12 mouse cellular contexts compared by ENCODE assay signal in genomic region chr2:51082714-51083351, GRCm38 (mm10).
A peak's percentile ranks its signal among the peaks of the same experiment; 100 is the strongest.
DNase-seq lines count a peak whose midpoint lies in the region; ATAC-seq lines count a peak whose summit lies in the region.
"Had no signal": no experiment of that assay in that cellular context is flagged by ENCODE, and none has a peak within 500 bp of the region (broad histone marks: within the 10 kb centered on the region; RNA-seq: fewer than 3 reads in every experiment).

No protein-coding gene starts in this region.

- DNase-seq in layer of hippocampus, adult 11-12 months (ENCODE audit: low spot score): peak; percentile 23
- no peak for DNase-seq in layer of hippocampus, adult 9-10 months (ENCODE audit: low spot score)
- DNase-seq in layer of hippocampus, adult 9-11 months: peak; percentile 51
- DNase-seq in adrenal gland, postnatal 10 days: no peak
- DNase-seq in spleen, postnatal 14 days (ENCODE audit: low spot score in 2 of 2): no peak
- no peak for DNase-seq in retina, postnatal 1 day
- DNase-seq: gastrocnemius, adult 2 months; heart, postnatal 10 days; lung, postnatal 14 days had no signal

- ATAC-seq in forebrain, embryonic 13.5 days: peak; percentile 69
- ATAC-seq in neural tube, embryonic 13.5 days (ENCODE audit: low read depth): peak; percentile 80

- H3K4me3 ChIP-seq in forebrain, embryonic 13.5 days: no peak overlapping the region
- H3K4me3 ChIP-seq in neural tube, embryonic 13.5 days: no peak overlapping the region
- H3K4me3 ChIP-seq: gastrocnemius, adult 2 months; stomach, embryonic 15.5 days had no signal

- H3K4me2 ChIP-seq in forebrain, embryonic 13.5 days: peak overlapping the region; percentile 24
- H3K4me2 ChIP-seq in neural tube, embryonic 13.5 days: no peak overlapping the region
- H3K4me2 ChIP-seq: stomach, embryonic 15.5 days had no signal

- no peak overlapping the region for H3K9ac ChIP-seq in forebrain, embryonic 13.5 days
- no peak overlapping the region for H3K9ac ChIP-seq in neural tube, embryonic 13.5 days
- H3K9ac ChIP-seq: stomach, embryonic 15.5 days had no signal

- no peaks in the 10 kb centered on the region for H3K9me3 ChIP-seq in forebrain, embryonic 13.5 days (replicated peaks)
- H3K9me3 ChIP-seq in neural tube, embryonic 13.5 days: no peaks in the 10 kb centered on the region
- H3K9me3 ChIP-seq: stomach, embryonic 15.5 days had no signal

- no peaks in the 10 kb centered on the region for H3K27me3 ChIP-seq in forebrain, embryonic 13.5 days
- H3K27me3 ChIP-seq in neural tube, embryonic 13.5 days: no peaks in the 10 kb centered on the region
- H3K27me3 ChIP-seq: stomach, embryonic 15.5 days had no signal

- peaks cover 58% of the 10 kb centered on the region for H3K4me1 ChIP-seq in forebrain, embryonic 13.5 days
- peaks cover 50% of the 10 kb centered on the region for H3K4me1 ChIP-seq in neural tube, embryonic 13.5 days (replicated peaks)
- H3K4me1 ChIP-seq: stomach, embryonic 15.5 days had no signal

- no peaks in the 10 kb centered on the region for H3K36me3 ChIP-seq in forebrain, embryonic 13.5 days (ENCODE audit: poor library complexity, severe bottlenecking)
- H3K36me3 ChIP-seq in neural tube, embryonic 13.5 days: no peaks in the 10 kb centered on the region
- H3K36me3 ChIP-seq: stomach, embryonic 15.5 days had no signal

- peak overlapping the region; percentile 74 for H3K27ac ChIP-seq in forebrain, embryonic 13.5 days
- H3K27ac ChIP-seq in neural tube, embryonic 13.5 days (replicated peaks): peak overlapping the region; percentile 70
- H3K27ac ChIP-seq: gastrocnemius, adult 2 months; stomach, embryonic 15.5 days had no signal

- WGBS in forebrain, embryonic 13.5 days: 26% methylated on average over 13 of the region's 13 CpGs
- WGBS in neural tube, embryonic 13.5 days: 42% methylated on average over 13 of the region's 13 CpGs

Comparison
In these comparisons a context has a peak if more than half of its experiments do, and no peak if none do; other contexts are left out.
1. DNase-seq: peak in layer of hippocampus, adult 11-12 months (single experiment) and layer of hippocampus, adult 9-11 months (single experiment); none in layer of hippocampus, adult 9-10 months (single experiment), adrenal gland, postnatal 10 days (single experiment), spleen, postnatal 14 days (0 of 2) and retina, postnatal 1 day (single experiment).